Mouse (Mus musculus) C2C12 (cell line): ENCODE results near the gene Ercc4.

Experiments
- CEBPB ChIP-seq: IDR thresholded peaks from one replicate; pipeline ENCODE4 v1.6.1; 2011; ENCODE audit warnings: low read depth, mild to moderate bottlenecking, control low read depth, moderate library complexity
- CTCF ChIP-seq: IDR thresholded peaks from one replicate; pipeline ENCODE4 v1.5.1; 2011; ENCODE audit not compliant: control insufficient read depth, insufficient read depth, insufficient read length
- MYOG ChIP-seq: IDR thresholded peaks from one replicate; pipeline ENCODE4 v1.6.1; 2011; ENCODE audit not compliant: control insufficient read depth, insufficient read length; ENCODE audit errors: extremely low read depth
- USF1 ChIP-seq: IDR thresholded peaks from one replicate; pipeline ENCODE4 v1.6.1; 2011; ENCODE audit warnings: low read depth, mild to moderate bottlenecking, control low read depth, moderate library complexity

DNA sequence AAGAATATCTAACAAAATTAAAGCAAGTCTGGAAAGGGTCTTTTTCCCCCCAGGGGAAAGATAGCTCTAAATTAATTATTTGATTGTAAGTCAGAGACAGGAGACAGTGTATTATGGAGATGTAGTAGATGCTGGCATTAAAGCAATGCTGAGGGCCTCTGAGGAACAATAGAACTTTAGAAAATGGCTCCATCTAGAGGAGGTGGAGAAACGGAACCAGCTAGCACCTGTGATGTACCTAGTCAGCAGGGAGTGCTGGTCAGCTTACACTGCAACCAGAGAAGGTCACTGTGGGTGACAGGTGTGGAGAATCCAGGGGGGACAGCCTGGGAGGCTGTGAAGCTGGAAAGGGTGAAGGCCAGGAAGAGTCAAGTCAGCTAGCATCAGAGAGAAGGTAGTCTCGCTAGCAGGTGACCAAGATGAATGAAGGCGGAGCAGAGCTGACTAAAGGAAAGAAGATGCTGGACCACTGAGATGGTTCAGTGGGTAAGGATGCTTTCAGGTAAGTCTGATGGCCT is 48.7 kb downstream of the Ercc4 start:
- no peak for TF ChIP-seq CTCF
- no peak for TF ChIP-seq CEBPB
- TF ChIP-seq MYOG: no peak
- TF ChIP-seq USF1: no peak
